Mouse (Mus musculus) heart, postnatal 25 days (tissue): ENCODE measurements around the gene Shisal2b. TPM values are rescaled to one million over a fixed set of nuclear protein-coding genes. Genes with fewer than 3 reads are reported as not detected.
A peak's percentile ranks its signal among the peaks of the same experiment; 100 is the strongest.

ENCODE experiments used
- DNase-seq: peaks from one replicate; pipeline ENCODE4 v3.0.0; 2022; ENCODE audit warnings: low spot score
- intact Hi-C: fragments of 180-260 bp; cut with DNase I; formaldehyde crosslinking; loops from one replicate; pipeline ENCODE4 v1.15.1; 2025
- total RNA-seq, 2 experiments: library from RNA; stranded (reverse); gene quantifications; 2 replicates each; pipeline ENCODE4 v1.2.3; 2021

Gene Shisal2b
- total RNA-seq, 2 experiments from 2014 or later, result not detected

GRCm38 (mm10) chr13:104817696-104818095 is 46.0 kb downstream of the Shisal2b start:
- no peak for DNase-seq
- intact Hi-C loops, result loop anchor here (5.0 kb wide), 1 partner anchor 235 kb away; the partner anchor contains the start of gene Rgs7bp

DNA sequence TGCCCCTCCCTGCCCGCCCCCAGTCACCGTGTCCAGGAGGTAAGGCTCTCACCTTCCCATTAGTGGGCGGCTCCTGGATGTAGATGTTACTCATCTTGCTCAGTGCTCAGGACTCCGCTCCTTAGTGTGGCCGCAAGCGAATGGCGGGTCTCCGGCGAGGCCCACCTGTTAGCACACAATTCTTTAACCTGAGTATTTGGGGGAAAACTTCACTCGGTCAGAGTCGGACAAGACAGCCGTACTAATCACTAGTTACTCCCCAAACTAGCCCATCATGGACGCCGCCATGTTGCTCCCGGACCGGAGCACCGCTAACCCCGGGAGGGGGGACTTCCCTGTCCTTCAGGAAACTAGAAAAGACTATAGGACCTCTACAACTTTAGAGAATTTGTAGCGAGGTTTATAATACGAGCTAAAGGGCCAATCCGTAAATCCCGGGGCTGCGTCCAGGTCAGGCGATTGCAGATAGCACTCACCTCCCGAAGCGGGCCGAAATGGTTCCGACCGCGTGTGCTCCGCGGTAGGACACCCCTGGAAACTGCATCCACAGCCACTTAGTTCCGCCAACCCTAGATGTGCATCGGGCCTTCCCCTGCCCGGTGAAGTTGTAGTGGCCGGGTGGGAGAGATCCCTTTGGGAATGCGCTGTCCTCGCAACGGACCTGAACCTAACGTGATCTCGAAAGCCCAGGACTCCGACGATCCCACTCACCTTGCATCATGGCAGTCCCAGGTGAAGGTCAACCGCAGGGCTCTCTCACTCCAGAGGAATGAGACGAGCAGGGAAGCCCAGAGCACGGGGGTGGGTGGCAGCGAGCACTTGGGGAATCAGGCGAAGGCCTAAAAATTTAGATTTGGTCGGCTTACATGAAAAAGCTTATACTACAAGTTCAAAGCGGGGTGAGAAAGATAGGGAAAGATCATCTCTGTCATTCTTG is 46.8 kb downstream of the Shisal2b start, which contains the start of gene Cwc27:
Gene Cwc27 (minus strand): TSS at position 508 of the 937 bp plus-strand sequence.
- peak; percentile 62 for DNase-seq
- intact Hi-C loops, result loop anchor here (5.0 kb wide), 1 partner anchor 235 kb away; the partner anchor contains the start of gene Rgs7bp

- no peak for DNase-seq
Observed at GRCm38 (mm10) chr13:104816270-104816634, 47.4 kb downstream of the Shisal2b start.

GRCm38 (mm10) chr13:104805681-104806080 is 58.0 kb downstream of the Shisal2b start:
- intact Hi-C loops, result loop anchor here (1.0 kb wide), 1 partner anchor 135 kb away; no protein-coding TSS in a partner anchor
- DNase-seq, result no peak

More at GRCm38 (mm10) chr13:104816270-104816634, 47.4 kb downstream of the Shisal2b start:
- intact Hi-C loops, result loop anchor here (5.0 kb wide), 1 partner anchor 236 kb away; the partner anchor contains the start of gene Rgs7bp

- intact Hi-C loops, result no loop called here
- DNase-seq, result no peak
Observed at GRCm38 (mm10) chr13:104799566-104800182, 64.0 kb downstream of the Shisal2b start.

DNA sequence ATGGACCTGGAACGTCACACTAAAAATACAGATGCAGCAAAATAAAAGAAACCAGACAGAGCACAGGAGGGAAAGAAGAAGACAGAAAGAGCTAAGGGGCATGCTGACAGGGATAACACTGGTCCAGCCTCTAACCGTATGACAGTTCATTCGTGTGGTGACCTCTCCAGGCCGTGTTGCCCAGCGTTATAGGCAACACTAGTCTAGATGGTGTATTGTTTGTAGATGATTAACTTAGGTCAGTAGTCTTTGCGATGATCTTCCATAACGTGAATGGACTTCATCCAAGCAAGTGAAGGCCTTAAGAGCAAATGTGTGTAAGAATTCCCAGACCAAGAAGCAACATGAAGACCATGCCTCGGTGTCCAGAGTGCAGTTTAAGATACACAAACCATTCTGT is 64.6 kb downstream of the Shisal2b start:
- intact Hi-C loops, result no loop called here
- DNase-seq, result no peak

Other genes with a start within 250 kb of the Shisal2b start
- 10 to 100 TPM; 20.1 to 20.5 TPM for gene Srek1ip1, start 71.4 kb downstream of the Shisal2b start, total RNA-seq
- gene Cwc27, start 46.8 kb downstream of the Shisal2b start, total RNA-seq, result 10 to 100 TPM; 15.6 to 15.7 TPM
- 1 to 10 TPM; 3.4 to 4.0 TPM for gene Rgs7bp, start 191.0 kb upstream of the Shisal2b start, total RNA-seq
- not detected for gene 4933425L06Rik, start 218.2 kb upstream of the Shisal2b start, total RNA-seq